Mouse (Mus musculus): ENCODE results near the gene Rpsa.
"Not testable (repeated sequence)": the region's sequence is repeated elsewhere in the genome, so short reads cannot be mapped to it uniquely, and the experiment has no call there.

Gene Rpsa

GRCm38 (mm10) chr9:120127538-120128251 is at the start of gene Rpsa:
TSS of gene Rpsa (plus strand) at chr9:120127689.
- DNase-seq, result peak; percentile 97

- no peak for DNase-seq
These were observed 49.2 kb upstream of the Rpsa start for GRCm38 (mm10) chr9:120078241-120078640.

GRCm38 (mm10) chr9:120079901-120080300 is 47.6 kb upstream of the Rpsa start:
- DNase-seq, result no peak

DNA sequence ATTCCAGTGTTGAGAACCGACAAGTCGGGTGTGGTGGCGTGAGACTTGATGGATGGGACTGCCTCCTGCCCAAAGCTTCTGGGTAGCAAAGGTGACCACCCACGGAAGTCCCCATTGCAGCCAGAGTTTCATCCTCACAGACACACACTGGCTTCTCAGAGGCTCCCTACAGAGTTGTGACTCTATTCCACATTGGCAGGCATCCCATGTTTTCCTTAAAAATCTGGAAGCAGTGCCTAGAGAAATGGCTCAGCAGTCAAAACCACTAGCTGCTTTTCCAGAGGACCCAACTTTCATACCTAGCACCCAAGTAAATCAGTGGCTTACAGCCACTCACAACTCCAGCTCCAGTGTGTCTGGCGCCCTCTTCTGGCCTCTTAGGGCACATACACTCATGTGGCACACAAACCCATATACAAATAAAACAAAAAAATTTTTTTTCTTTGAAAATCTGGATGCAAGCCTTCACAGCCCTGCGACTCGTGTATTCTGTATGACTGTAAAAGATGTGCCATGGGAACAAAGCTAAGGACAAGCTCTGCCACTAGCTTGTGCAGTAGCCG is 46.9 kb upstream of the Rpsa start:
- no peak for DNase-seq

- DNase-seq, result no peak
These were observed 46.2 kb upstream of the Rpsa start for GRCm38 (mm10) chr9:120081247-120081646.

DNA sequence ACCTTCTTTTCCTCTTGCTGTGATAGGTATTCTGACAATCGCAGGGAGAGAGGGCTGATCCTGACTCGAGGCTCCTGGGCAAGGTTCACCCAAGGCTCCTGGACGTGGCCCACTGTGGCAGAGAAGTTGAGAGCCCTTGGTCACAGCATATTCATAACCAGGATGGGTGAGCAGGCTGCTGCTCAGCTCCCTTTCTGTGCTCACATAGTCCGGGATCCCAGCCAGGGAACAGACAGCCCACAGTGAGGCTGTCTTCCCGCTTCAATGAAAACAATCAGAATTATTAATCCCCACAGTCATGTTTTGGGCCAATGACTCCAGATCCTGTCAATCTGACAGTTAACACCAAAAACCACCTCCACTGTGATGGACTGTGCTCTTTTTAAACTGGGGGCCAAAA is 45.5 kb upstream of the Rpsa start:
- DNase-seq, result no peak

GRCm38 (mm10) chr9:120082691-120083090 is 44.8 kb upstream of the Rpsa start:
- DNase-seq, result no peak

DNA sequence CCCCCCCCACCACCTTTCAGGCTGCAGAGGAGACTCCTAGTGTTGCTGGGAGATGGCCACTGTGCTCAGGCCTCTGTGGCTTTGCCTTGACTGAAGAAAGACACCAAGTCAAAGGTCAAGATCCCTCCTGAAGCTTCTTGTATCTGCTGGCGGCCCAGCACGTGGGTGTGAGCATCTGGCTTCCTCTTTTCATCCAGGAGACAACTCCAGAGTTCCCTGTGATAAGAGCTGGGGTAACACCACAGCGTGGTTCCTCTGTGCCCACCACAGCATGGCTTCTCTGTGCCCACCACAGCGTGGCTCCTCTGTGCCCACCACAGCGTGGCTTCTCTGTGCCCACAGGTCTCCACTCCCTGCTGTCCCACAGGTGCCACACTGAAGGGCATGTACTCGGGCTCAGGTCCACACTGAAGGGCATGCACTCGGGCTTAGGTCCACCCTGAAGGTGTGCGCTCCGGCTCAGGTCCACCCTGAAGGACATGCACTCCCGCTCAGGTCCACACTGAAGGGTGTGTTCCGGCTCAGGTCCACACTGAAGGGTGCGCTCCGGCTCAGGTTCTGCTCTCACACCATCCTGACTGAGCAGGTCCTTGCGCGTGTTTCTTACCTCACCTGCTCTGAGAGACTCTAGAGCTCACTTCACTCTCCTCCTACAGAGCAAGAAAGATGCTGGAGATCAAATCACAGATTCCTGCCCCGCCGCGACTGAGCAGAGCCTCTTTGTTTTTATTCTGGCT is 44.2 kb upstream of the Rpsa start:
- peak; percentile 45 for DNase-seq

- no peak for DNase-seq
These were observed 43.1 kb upstream of the Rpsa start for GRCm38 (mm10) chr9:120084406-120084805.

DNA sequence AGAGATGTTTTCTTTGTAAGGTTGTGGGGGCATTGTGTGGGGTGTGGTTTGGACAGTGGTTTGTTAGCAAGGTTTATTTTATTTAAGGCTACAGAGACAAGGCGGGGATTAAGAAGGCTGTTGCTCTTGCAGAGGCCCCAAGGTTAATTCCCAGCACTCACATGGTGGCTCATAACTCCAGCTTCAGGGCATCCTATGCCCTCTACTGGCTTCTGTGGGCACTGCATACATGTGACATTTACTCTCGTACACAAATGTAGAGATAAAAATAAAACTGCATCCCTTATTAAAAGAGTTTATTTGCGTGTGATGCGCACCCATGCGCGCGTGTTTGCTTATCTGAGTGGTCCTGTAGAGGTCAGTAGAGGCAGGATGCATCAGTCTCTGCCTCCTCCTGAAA is 38.4 kb upstream of the Rpsa start:
- no peak for DNase-seq

- DNase-seq, result no peak
These were observed 36.4 kb upstream of the Rpsa start for GRCm38 (mm10) chr9:120091086-120091485.

DNA sequence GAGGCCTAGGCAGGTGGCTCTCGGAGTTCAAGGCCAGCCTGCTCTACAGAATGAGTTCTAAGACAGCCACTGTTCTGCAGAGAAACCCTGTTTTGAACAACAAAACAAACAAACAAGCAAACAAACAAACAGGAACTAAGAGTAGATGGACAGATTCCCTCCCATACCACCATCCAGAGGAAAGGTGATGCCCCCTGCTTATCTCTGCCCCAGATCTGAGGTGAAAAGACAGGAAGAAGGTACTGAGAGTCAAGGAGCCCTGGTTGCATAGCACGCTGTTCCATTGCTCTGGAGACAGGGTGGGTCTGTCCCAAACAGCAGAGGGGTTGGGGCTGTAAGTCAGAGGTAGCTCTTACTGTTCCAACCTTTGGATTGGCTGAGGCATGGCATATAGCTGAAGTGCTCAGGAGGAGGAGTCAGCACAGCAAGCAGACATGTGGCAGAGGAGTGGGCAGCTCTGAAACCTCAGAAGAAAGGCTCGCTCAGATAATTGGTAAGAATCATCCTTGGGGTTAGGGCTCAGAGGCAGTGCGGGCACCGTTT is 35.7 kb upstream of the Rpsa start, which contains the start of gene Ccr8:
TSS of gene Ccr8 (plus strand) at position 419 of the 543 bp plus-strand sequence.
- DNase-seq, result no peak

- DNase-seq, result no peak
These were observed 33.8 kb upstream of the Rpsa start for GRCm38 (mm10) chr9:120093701-120094100.

DNA sequence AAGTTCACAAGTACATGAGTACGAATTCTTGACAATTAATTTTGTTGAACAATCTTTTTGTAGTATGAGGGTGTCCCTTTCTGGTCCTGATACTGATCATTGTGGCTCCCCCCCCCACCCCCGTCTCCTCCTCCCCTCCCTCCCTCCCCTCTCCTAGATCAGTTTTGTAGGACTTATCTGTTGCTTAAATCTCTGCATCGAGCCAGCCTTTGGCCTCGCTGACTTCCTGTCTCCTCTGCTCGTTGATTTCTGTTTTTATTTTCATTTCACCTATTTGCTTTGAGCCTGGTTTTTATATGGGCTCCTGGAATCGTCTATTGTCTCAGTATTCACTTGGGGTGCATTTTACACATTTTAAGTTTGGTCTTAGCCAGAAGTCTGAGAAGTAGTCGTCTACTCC is 31.6 kb upstream of the Rpsa start:
- DNase-seq, result no peak

- DNase-seq, result peak; percentile 76
These were observed 28.8 kb upstream of the Rpsa start for GRCm38 (mm10) chr9:120098682-120099081.

- no peak for DNase-seq
These were observed 28.2 kb upstream of the Rpsa start for GRCm38 (mm10) chr9:120099304-120099703.

GRCm38 (mm10) chr9:120101165-120101564 is 26.3 kb upstream of the Rpsa start:
- DNase-seq, result no peak

- DNase-seq, result not testable (repeated sequence)
These were observed 18.5 kb upstream of the Rpsa start for GRCm38 (mm10) chr9:120108953-120109352.

GRCm38 (mm10) chr9:120110211-120111018 is 17.1 kb upstream of the Rpsa start, which contains the start of gene Slc25a38:
TSS of gene Slc25a38 (plus strand) at chr9:120110374.
- peak; percentile 98 for DNase-seq

DNA sequence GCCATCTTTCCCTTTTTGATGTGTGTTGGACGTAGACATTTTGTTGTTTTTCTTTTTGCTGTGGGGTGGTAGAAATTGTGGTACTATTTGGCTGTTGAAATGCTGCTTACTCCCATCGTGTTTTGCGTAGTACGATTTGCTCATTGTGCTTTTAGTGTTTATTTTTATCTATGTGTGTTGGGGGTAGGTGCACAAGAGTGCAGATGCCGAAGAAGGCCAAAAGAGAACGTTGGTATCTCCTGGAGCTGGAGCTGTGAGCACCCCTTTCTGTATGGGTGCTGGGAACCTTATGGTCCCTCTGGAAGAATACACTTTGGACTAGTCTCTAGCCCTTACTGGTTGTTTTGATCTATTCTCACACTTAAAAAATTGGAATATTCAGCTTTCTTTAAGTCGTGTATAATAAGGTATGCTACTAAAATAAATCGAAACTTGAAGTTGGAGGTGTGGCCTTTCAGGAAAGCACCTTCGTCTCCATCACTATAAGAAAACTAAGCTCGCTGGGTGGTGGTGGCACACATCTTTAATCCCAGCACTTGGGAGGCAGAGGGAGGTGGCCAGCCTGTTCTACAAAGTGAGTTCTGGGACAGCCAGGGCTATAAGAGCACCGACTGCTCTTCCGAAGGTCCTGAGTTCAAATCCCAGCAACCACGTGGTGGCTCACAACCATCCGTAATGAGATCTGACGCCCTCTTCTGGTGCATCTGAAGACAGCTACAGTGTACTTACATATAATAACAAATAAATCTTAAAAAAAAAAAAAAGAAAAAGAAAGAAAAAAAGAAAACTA is 16.1 kb upstream of the Rpsa start:
- DNase-seq, result no peak

DNA sequence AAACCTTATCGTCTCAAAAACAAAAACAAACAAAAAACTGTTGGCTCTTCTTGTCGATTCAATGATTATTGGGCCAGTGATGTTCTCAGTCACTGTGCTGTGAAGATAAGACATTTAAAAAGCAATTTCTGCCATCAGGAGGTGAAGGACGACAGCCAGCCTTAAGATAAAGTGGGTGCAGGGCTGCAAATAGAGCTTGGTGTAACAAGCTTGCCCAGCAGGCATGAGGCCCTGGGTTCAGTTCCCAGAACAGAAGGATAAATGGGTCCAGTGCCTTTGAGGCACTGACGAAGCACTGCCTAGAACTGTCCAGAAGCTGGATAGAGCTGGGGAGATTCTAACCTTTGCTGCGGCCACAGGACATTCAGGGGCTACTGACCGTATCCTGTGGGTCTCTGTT is 15.0 kb upstream of the Rpsa start:
- DNase-seq, result no peak

- DNase-seq, result no peak
These were observed 14.0 kb upstream of the Rpsa start for GRCm38 (mm10) chr9:120113456-120113855.
